Mouse (Mus musculus) adrenal gland, postnatal 36 days (tissue): ENCODE measurements around the gene Ttc27. TPM values are rescaled to one million over a fixed set of nuclear protein-coding genes. Genes with fewer than 3 reads are reported as not detected.

Source experiments
- DNase-seq, 2 experiments: peaks; one replicate each; pipeline ENCODE4 v3.0.0; 2021; ENCODE audit warnings: mixed read lengths in 1 of 2
- total RNA-seq, 2 experiments: library from RNA; stranded (reverse); gene quantifications; 2 replicates each; pipeline ENCODE4 v1.2.3; 2021

The Ttc27 gene
- total RNA-seq, 2 experiments from 2014 or later, result 20.6 to 23.0 TPM

- no peak for DNase-seq
Measured at GRCm38 (mm10) chr17:74752906-74753627, 35.5 kb downstream of the Ttc27 start.

GRCm38 (mm10) chr17:74753628-74754104 lies 36.1 kb downstream of the Ttc27 start:
- DNase-seq, result no peak

GRCm38 (mm10) chr17:74754369-74755118 lies 37.0 kb downstream of the Ttc27 start:
- DNase-seq, result no peak

- DNase-seq, result peak in 1 of 2 experiments; percentile 26
Measured at GRCm38 (mm10) chr17:74769390-74769811, 51.9 kb downstream of the Ttc27 start.

- DNase-seq, result no peak
Measured at GRCm38 (mm10) chr17:74772364-74772763, 54.8 kb downstream of the Ttc27 start.

GRCm38 (mm10) chr17:74773556-74773955 lies 56.0 kb downstream of the Ttc27 start:
- DNase-seq, result no peak

GRCm38 (mm10) chr17:74780133-74780532 lies 62.6 kb downstream of the Ttc27 start:
- DNase-seq, result no peak

GRCm38 (mm10) chr17:74780627-74781026 lies 63.1 kb downstream of the Ttc27 start:
- no peak for DNase-seq

- no peak for DNase-seq
Measured at GRCm38 (mm10) chr17:74781911-74782310, 64.4 kb downstream of the Ttc27 start.

- no peak for DNase-seq
Measured at GRCm38 (mm10) chr17:74785586-74785985, 68.1 kb downstream of the Ttc27 start.

GRCm38 (mm10) chr17:74786198-74786734 lies 68.7 kb downstream of the Ttc27 start:
- DNase-seq, result no peak

GRCm38 (mm10) chr17:74796023-74796699 lies 78.6 kb downstream of the Ttc27 start:
- DNase-seq, result no peak

GRCm38 (mm10) chr17:74799865-74800264 lies 82.3 kb downstream of the Ttc27 start:
- no peak for DNase-seq

GRCm38 (mm10) chr17:74802765-74803164 lies 85.2 kb downstream of the Ttc27 start:
- no peak for DNase-seq

GRCm38 (mm10) chr17:74803835-74804234 lies 86.3 kb downstream of the Ttc27 start:
- DNase-seq, result no peak

- DNase-seq, result no peak
Measured at GRCm38 (mm10) chr17:74804321-74804930, 86.9 kb downstream of the Ttc27 start.

GRCm38 (mm10) chr17:74807509-74808248 lies 90.1 kb downstream of the Ttc27 start:
- DNase-seq, result no peak

GRCm38 (mm10) chr17:74808330-74808729 lies 90.8 kb downstream of the Ttc27 start:
- no peak for DNase-seq

- DNase-seq, result peak; percentile 44 to 46
Measured at GRCm38 (mm10) chr17:74808901-74809300, 91.4 kb downstream of the Ttc27 start.

- peak; percentile 25 to 63 for DNase-seq
Measured at GRCm38 (mm10) chr17:74810892-74811625, 93.5 kb downstream of the Ttc27 start.
